Mouse (Mus musculus): ENCODE measurements around the gene Gm42906.

GRCm38 (mm10) chr5:151422692-151423091, 5.3 kb downstream of the Gm42906 start:
- no peak for TF ChIP-seq CTCF (IDR thresholded peaks at IDR 0.05; ENCODE audit: low read depth)
- no peak for TF ChIP-seq EP300 (IDR thresholded peaks at IDR 0.05; ENCODE audit: low read depth)
